Mouse (Mus musculus) liver, adult 2 months (tissue): ENCODE data around the gene Podxl2. TPM values are rescaled to one million over a fixed set of nuclear protein-coding genes. Genes with fewer than 3 reads are reported as not detected.

Experiments used
- DNase-seq: peaks from one replicate; pipeline ENCODE4 v3.0.0-alpha.2; 2011; ENCODE audit warnings: low read depth, low spot score; ENCODE audit errors: extremely low read depth
- H3K27ac ChIP-seq: fragments of 200-500 bp; replicated peaks from 2 replicates; pipeline ENCODE4 v1.5.1; 2012; ENCODE audit warnings: low read depth, mild to moderate bottlenecking, control low read depth, inconsistent platforms, low read length; ENCODE audit not compliant: insufficient read depth
- H3K27me3 ChIP-seq: fragments of 200-500 bp; 2 replicates; pipeline ENCODE4 v1.6.1; 2012; ENCODE audit warnings: mild to moderate bottlenecking, moderate library complexity, low read length, inconsistent platforms; ENCODE audit not compliant: control insufficient read depth, insufficient read depth
- H3K36me3 ChIP-seq: fragments of 200-500 bp; 2 replicates; pipeline ENCODE4 v1.6.1; 2012; ENCODE audit warnings: low read length, inconsistent platforms; ENCODE audit not compliant: control insufficient read depth, insufficient read depth
- H3K4me1 ChIP-seq: fragments of 200-500 bp; 2 replicates; pipeline ENCODE4 v1.6.1; 2011; ENCODE audit warnings: low read length; ENCODE audit not compliant: control insufficient read depth, insufficient read depth
- H3K4me3 ChIP-seq: fragments of 200-500 bp; 2 replicates; pipeline ENCODE4 v1.5.1; 2011; ENCODE audit warnings: low read depth, mild to moderate bottlenecking, control low read depth, low read length, moderate library complexity; ENCODE audit not compliant: insufficient read depth
- H3K79me2 ChIP-seq: fragments of 200-500 bp; 2 replicates; pipeline ENCODE4 v1.6.1; 2012; ENCODE audit warnings: inconsistent platforms, mild to moderate bottlenecking, low read length, moderate library complexity; ENCODE audit not compliant: control insufficient read depth, insufficient read depth
- H3K9ac ChIP-seq: fragments of 200-500 bp; 2 replicates; pipeline ENCODE4 v1.6.1; 2012; ENCODE audit warnings: low read depth, mild to moderate bottlenecking, control low read depth, inconsistent platforms, low read length
- CTCF ChIP-seq: fragments of 200-500 bp; IDR thresholded peaks from 2 replicates; pipeline ENCODE4 v1.5.1; 2011; ENCODE audit warnings: low read depth, low read length, control low read depth
- POLR2A ChIP-seq: fragments of 200-500 bp; IDR thresholded peaks from 2 replicates; pipeline ENCODE4 v1.6.1; 2011; ENCODE audit warnings: low read length, control low read depth; ENCODE audit not compliant: insufficient read depth; ENCODE audit errors: extremely low read depth
- WGBS: fragments of 180-500 bp; shearing (Covaris S2); methylation state at CpG from one replicate; pipeline ENCODE4 v1.1.7; 2018; 5-methylcytosine and 5-hydroxymethylcytosine counted together
- polyA plus RNA-seq: library from polyadenylated mRNA; depleted of rRNA; stranded (reverse); fragments of >200 nt; gene quantifications from 2 replicates; pipeline ENCODE4 v1.2.3, GENCODE M21; 2012
- total RNA-seq: library from RNA; depleted of rRNA; stranded (reverse); fragments of >200 nt; gene quantifications from 2 replicates; pipeline ENCODE4 v1.2.3, GENCODE M21; 2014

The Podxl2 gene
- total and polyA plus RNA-seq, 2 experiments = 0.46 to 0.89 TPM

- Histone ChIP-seq H3K27me3 (no peaks in the 10 kb centered on the region), H3K9ac (no peak overlapping the region), H3K4me3 (no peak overlapping the region), H3K36me3 (no peaks in the 10 kb centered on the region), H3K79me2 (no peaks in the 10 kb centered on the region), H3K27ac (no peak overlapping the region), H3K4me1 (no peaks in the 10 kb centered on the region)
- WGBS = 12% methylated on average over 4 of the region's 4 CpGs
- DNase-seq = peak; percentile 83
- no peak for TF ChIP-seq CTCF
- no peak for TF ChIP-seq POLR2A
These were observed 38.2 kb upstream of the Podxl2 start for GRCm38 (mm10) chr6:88913022-88913421.

GRCm38 (mm10) chr6:88909151-88909550 lies 34.3 kb upstream of the Podxl2 start:
- 92% methylated on average over 6 of the region's 6 CpGs for WGBS
- Histone ChIP-seq H3K79me2 (no peaks in the 10 kb centered on the region), H3K27ac (no peak overlapping the region), H3K27me3 (no peaks in the 10 kb centered on the region), H3K9ac (no peak overlapping the region), H3K4me3 (no peak overlapping the region), H3K36me3 (no peaks in the 10 kb centered on the region), H3K4me1 (peaks cover 21% of the 10 kb centered on the region)
- DNase-seq = no peak
- no peak for TF ChIP-seq CTCF

GRCm38 (mm10) chr6:88906369-88907108 lies 31.7 kb upstream of the Podxl2 start:
- DNase-seq = peak; percentile 78

GRCm38 (mm10) chr6:88905042-88905441 lies 30.2 kb upstream of the Podxl2 start:
- Histone ChIP-seq H3K36me3 (no peaks in the 10 kb centered on the region), H3K4me1 (peaks cover 34% of the 10 kb centered on the region), H3K27me3 (no peaks in the 10 kb centered on the region), H3K79me2 (peaks cover 9% of the 10 kb centered on the region; the same call in 1 of the 2 replicates), H3K27ac (no peak overlapping the region; the same call in 1 of the 2 replicates), H3K4me3 (no peak overlapping the region), H3K9ac (no peak overlapping the region)
- WGBS = 71% methylated on average over 7 of the region's 7 CpGs
- TF ChIP-seq POLR2A = no peak
- no peak for TF ChIP-seq CTCF
- no peak for DNase-seq

More at GRCm38 (mm10) chr6:88906369-88907108, 31.7 kb upstream of the Podxl2 start:
- H3K4me1 ChIP-seq = peaks cover 31% of the 10 kb centered on the region
- no peak overlapping the region for H3K4me3 ChIP-seq
- no peaks in the 10 kb centered on the region for H3K36me3 ChIP-seq
- no peaks in the 10 kb centered on the region for H3K27me3 ChIP-seq
- no peak overlapping the region for H3K9ac ChIP-seq
- peaks cover 9% of the 10 kb centered on the region; the same call in 1 of the 2 replicates for H3K79me2 ChIP-seq
- peak overlapping the region; percentile 10; the same call in 1 of the 2 replicates for H3K27ac ChIP-seq
- 9% methylated on average over 16 of the region's 16 CpGs for WGBS
- TF ChIP-seq CTCF = peak; percentile 90
- no peak for TF ChIP-seq POLR2A

GRCm38 (mm10) chr6:88904456-88904974 lies 29.7 kb upstream of the Podxl2 start:
- no peak for TF ChIP-seq CTCF
- Histone ChIP-seq H3K4me3 (no peak overlapping the region), H3K9ac (no peak overlapping the region), H3K4me1 (peaks cover 34% of the 10 kb centered on the region), H3K36me3 (no peaks in the 10 kb centered on the region), H3K27ac (no peak overlapping the region; the same call in 1 of the 2 replicates), H3K79me2 (peaks cover 9% of the 10 kb centered on the region; the same call in 1 of the 2 replicates), H3K27me3 (no peaks in the 10 kb centered on the region)
- 65% methylated on average over 4 of the region's 4 CpGs for WGBS
- no peak for DNase-seq

GRCm38 (mm10) chr6:88903708-88904107 lies 28.9 kb upstream of the Podxl2 start:
- Histone ChIP-seq H3K36me3 (no peaks in the 10 kb centered on the region), H3K4me1 (peaks cover 34% of the 10 kb centered on the region), H3K4me3 (peak overlapping the region; percentile 5; the same call in 1 of the 2 replicates), H3K27me3 (no peaks in the 10 kb centered on the region), H3K9ac (no peak overlapping the region), H3K79me2 (peaks cover 9% of the 10 kb centered on the region; the same call in 1 of the 2 replicates), H3K27ac (no peak overlapping the region)
- TF ChIP-seq CTCF = no peak
- TF ChIP-seq POLR2A = no peak
- DNase-seq = no peak
- WGBS = 69% methylated on average over 5 of the region's 5 CpGs
